Mouse (Mus musculus): ENCODE results near the gene Gmnn. TPM values are rescaled to one million over a fixed set of nuclear protein-coding genes. Genes with fewer than 3 reads are reported as not detected.

The Gmnn gene
- 114 and 123 TPM in 2 replicates for polyA plus RNA-seq (2015; fragmentation: Nextera tagmentation; extraction: Ambion mirVana)

- under 1% methylated on average over 79 of the region's 79 CpGs for WGBS
- H3K9ac ChIP-seq = peak within 1 kb of the TSS; percentile 87
- peak within 1 kb of the TSS; percentile 66 for H3K4me2 ChIP-seq
- peaks cover 14% of the 10 kb centered on the region; the same call in 1 of the 2 replicates for H3K4me1 ChIP-seq
- H3K36me3 ChIP-seq = peaks cover 16% of the 10 kb centered on the region
- H3K27ac ChIP-seq = peak within 1 kb of the TSS; percentile 97
- H3K27me3 ChIP-seq = no peaks in the 10 kb centered on the region
- peak within 1 kb of the TSS; percentile 87 for H3K4me3 ChIP-seq
- H3K9me3 ChIP-seq = no peaks in the 10 kb centered on the region
- ATAC-seq (ENCODE audit: borderline replicate concordance, extremely low read depth, low FRiP score, low TSS enrichment) = peak; percentile 99
Measured at GRCm38 (mm10) chr13:24761403-24762227, at the start of gene Gmnn. Gmnn (minus strand) TSS chr13:24761923.

GRCm38 (mm10) chr13:24806079-24806478 lies 44.4 kb upstream of the Gmnn start:
- peaks cover 44% of the 10 kb centered on the region for H3K36me3 ChIP-seq
- peaks cover 19% of the 10 kb centered on the region; the same call in 1 of the 2 replicates for H3K4me1 ChIP-seq
- H3K4me2 ChIP-seq = no peak overlapping the region
- H3K27me3 ChIP-seq = no peaks in the 10 kb centered on the region
- no peak overlapping the region for H3K4me3 ChIP-seq
- H3K9me3 ChIP-seq = no peaks in the 10 kb centered on the region
- ATAC-seq (ENCODE audit: borderline replicate concordance, extremely low read depth, low FRiP score, low TSS enrichment) = no peak
- no peak overlapping the region for H3K9ac ChIP-seq
- no peak overlapping the region for H3K27ac ChIP-seq

DNA sequence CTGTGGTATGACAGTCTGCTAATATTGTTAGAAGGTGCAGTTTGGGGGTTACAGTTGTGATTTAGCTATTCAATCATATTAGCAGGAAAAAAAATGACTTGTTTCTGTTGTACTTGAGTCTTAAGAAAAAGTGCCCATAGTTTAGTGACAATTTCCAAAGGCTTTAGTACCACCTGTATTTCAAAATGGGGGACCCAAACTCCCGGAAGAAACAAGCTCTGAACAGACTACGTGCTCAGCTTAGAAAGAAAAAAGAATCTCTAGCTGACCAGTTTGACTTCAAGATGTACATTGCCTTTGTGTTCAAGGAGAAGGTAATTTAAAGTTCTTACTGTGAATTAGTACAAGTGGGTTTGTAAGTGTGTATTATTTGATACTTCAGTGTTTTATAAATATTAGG lies 41.5 kb upstream of the Gmnn start:
- no peak for ATAC-seq (ENCODE audit: borderline replicate concordance, extremely low read depth, low FRiP score, low TSS enrichment)
- peaks cover 25% of the 10 kb centered on the region; the same call in 1 of the 2 replicates for H3K4me1 ChIP-seq
- H3K27me3 ChIP-seq = no peaks in the 10 kb centered on the region
- no peak overlapping the region for H3K27ac ChIP-seq
- H3K9ac ChIP-seq = peak overlapping the region; percentile 95
- peak overlapping the region; percentile 88 for H3K4me3 ChIP-seq
- H3K9me3 ChIP-seq = no peaks in the 10 kb centered on the region
- peaks cover 19% of the 10 kb centered on the region for H3K36me3 ChIP-seq
- 11% methylated on average over 2 of the region's 2 CpGs for WGBS
- H3K4me2 ChIP-seq = peak overlapping the region; percentile 89

GRCm38 (mm10) chr13:24802131-24802691 lies 40.5 kb upstream of the Gmnn start:
- peaks cover 9% of the 10 kb centered on the region for H3K36me3 ChIP-seq
- H3K27ac ChIP-seq = peak overlapping the region; percentile 100
- H3K4me3 ChIP-seq = peak overlapping the region; percentile 88
- no peak for ATAC-seq (ENCODE audit: borderline replicate concordance, extremely low read depth, low FRiP score, low TSS enrichment)
- peak overlapping the region; percentile 89 for H3K4me2 ChIP-seq
- under 1% methylated on average over 26 of the region's 26 CpGs for WGBS
- H3K27me3 ChIP-seq = no peaks in the 10 kb centered on the region
- H3K9me3 ChIP-seq = no peaks in the 10 kb centered on the region
- peaks cover 25% of the 10 kb centered on the region; the same call in 1 of the 2 replicates for H3K4me1 ChIP-seq
- peak overlapping the region; percentile 95 for H3K9ac ChIP-seq

- Histone ChIP-seq H3K9me3 (no peaks in the 10 kb centered on the region), H3K4me3 (peak within 1 kb of the TSS; percentile 88), H3K27ac (peak within 1 kb of the TSS; percentile 100), H3K4me1 (peaks cover 25% of the 10 kb centered on the region; the same call in 1 of the 2 replicates), H3K27me3 (no peaks in the 10 kb centered on the region), H3K36me3 (peaks cover 4% of the 10 kb centered on the region), H3K4me2 (peak within 1 kb of the TSS; percentile 89), H3K9ac (peak within 1 kb of the TSS; percentile 95)
- ATAC-seq (ENCODE audit: borderline replicate concordance, extremely low read depth, low FRiP score, low TSS enrichment) = peak; percentile 25
- under 1% methylated on average over 37 of the region's 74 CpGs for WGBS
Measured at GRCm38 (mm10) chr13:24801308-24801921, 39.7 kb upstream of the Gmnn start, which contains the start of gene BC005537. BC005537 (plus strand) TSS chr13:24801657.

DNA sequence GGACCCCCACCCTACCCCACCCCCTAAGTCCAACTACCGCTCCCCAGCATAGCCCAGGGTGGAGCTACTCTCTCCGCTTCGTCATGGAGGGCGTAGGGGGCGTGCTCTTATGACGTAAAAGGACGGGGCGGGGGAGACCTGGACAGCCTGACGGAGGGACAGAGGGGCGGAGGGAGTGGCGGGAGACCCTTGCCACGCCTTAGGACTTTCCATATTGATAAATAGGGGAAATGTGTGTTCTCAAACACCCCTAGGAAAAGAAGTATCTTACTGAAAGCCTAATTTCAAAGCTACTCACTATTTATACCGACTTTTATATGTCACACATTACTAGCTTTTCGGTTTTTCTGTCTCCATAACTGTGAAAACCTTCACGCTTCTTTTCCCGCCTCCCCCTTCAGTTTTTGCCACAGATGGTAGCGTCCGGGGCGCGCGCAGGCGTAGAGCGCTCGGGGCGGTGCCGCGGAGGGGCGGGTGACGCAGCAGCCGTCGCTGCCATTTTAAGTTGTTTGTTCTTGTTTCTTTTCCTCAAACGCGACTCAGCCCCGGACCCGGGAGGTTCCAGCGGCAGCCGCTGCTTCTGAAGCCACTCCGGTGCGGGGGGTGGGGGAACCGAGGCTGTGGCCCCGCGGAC lies 39.1 kb upstream of the Gmnn start:
- Histone ChIP-seq H3K9ac (peak overlapping the region; percentile 95), H3K27me3 (no peaks in the 10 kb centered on the region), H3K4me3 (peak overlapping the region; percentile 88), H3K9me3 (no peaks in the 10 kb centered on the region), H3K4me2 (peak overlapping the region; percentile 89), H3K36me3 (peaks cover 3% of the 10 kb centered on the region), H3K4me1 (peaks cover 23% of the 10 kb centered on the region; the same call in 1 of the 2 replicates), H3K27ac (peak overlapping the region; percentile 100)
- under 1% methylated on average over 42 of the region's 42 CpGs for WGBS
- ATAC-seq (ENCODE audit: borderline replicate concordance, extremely low read depth, low FRiP score, low TSS enrichment) = peak; percentile 98

GRCm38 (mm10) chr13:24799925-24800673 lies 38.4 kb upstream of the Gmnn start:
- Histone ChIP-seq H3K27me3 (no peaks in the 10 kb centered on the region), H3K4me1 (peaks cover 23% of the 10 kb centered on the region; the same call in 1 of the 2 replicates), H3K9me3 (no peaks in the 10 kb centered on the region), H3K4me3 (peak overlapping the region; percentile 88), H3K36me3 (no peaks in the 10 kb centered on the region), H3K27ac (peak overlapping the region; percentile 100), H3K9ac (peak overlapping the region; percentile 95), H3K4me2 (peak overlapping the region; percentile 89)
- ATAC-seq (ENCODE audit: borderline replicate concordance, extremely low read depth, low FRiP score, low TSS enrichment) = peak; percentile 28
- WGBS = under 1% methylated on average over 31 of the region's 31 CpGs

GRCm38 (mm10) chr13:24799378-24799777 lies 37.7 kb upstream of the Gmnn start:
- Histone ChIP-seq H3K27ac (peak overlapping the region; percentile 100; the same call in 1 of the 2 replicates), H3K9ac (no peak overlapping the region), H3K27me3 (no peaks in the 10 kb centered on the region), H3K4me2 (peak overlapping the region; percentile 89), H3K36me3 (no peaks in the 10 kb centered on the region), H3K4me1 (peaks cover 20% of the 10 kb centered on the region; the same call in 1 of the 2 replicates), H3K9me3 (no peaks in the 10 kb centered on the region), H3K4me3 (peak overlapping the region; percentile 88)
- 60% methylated on average over 5 of the region's 5 CpGs for WGBS
- ATAC-seq (ENCODE audit: borderline replicate concordance, extremely low read depth, low FRiP score, low TSS enrichment) = no peak

DNA sequence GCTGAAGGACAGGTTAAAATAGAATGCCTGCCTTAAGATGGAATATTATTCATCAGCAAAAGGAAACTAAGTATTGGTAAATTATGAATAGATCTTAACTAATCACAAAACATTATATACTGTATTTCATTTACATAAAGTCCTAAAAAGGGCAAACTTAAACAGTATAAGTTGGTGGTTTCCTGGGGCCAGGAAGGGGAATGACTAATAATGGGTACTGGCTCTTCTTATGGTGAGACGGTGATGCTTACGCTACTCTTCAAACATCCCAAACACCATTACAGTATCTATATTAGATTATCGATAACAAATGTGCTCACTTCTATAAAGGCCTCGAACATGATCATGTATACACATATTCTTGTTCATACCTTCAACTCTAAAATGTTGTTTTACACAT lies 37.0 kb upstream of the Gmnn start:
- WGBS = 97% methylated on average over 4 of the region's 4 CpGs
- H3K4me3 ChIP-seq = no peak overlapping the region
- no peaks in the 10 kb centered on the region for H3K27me3 ChIP-seq
- H3K9ac ChIP-seq = no peak overlapping the region
- no peaks in the 10 kb centered on the region for H3K36me3 ChIP-seq
- H3K4me1 ChIP-seq = peaks cover 16% of the 10 kb centered on the region; the same call in 1 of the 2 replicates
- H3K27ac ChIP-seq = no peak overlapping the region
- H3K4me2 ChIP-seq = no peak overlapping the region
- no peak for ATAC-seq (ENCODE audit: borderline replicate concordance, extremely low read depth, low FRiP score, low TSS enrichment)
- H3K9me3 ChIP-seq = no peaks in the 10 kb centered on the region

DNA sequence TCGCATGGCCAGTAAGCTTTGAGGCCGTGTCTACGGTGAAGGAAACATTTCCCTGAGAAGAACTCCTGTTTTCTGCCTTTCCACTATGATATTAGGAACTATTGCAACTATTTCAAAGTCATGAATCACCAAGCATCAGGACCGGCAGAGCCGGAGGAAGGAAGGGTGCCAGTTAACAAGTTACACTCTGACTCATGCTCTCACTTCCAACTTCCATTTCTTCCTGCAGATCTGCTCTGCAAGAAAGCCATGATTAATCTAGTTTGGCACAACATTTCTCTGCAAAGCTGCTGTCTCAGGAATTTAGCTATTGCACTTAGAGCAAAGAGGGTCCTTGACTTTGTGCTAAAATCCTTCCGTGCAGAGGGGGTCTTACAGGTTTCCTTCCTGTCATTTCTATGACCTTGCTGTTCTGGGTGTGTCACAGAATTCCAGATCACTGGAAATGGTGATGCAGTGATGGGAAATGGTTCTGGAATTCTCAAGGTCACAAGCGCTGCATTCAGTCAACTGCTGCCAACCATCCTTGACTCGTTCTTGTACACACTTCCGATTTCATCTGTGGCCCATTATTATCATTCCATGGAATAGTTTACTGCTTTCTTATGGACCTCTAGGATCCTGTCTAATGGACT lies 30.8 kb upstream of the Gmnn start:
- 0 out of 2 replicates have a peak overlapping the region, but pooled peaks have one; percentile 8 for H3K27ac ChIP-seq
- no peaks in the 10 kb centered on the region for H3K27me3 ChIP-seq
- H3K4me3 ChIP-seq = no peak overlapping the region
- no peaks in the 10 kb centered on the region for H3K36me3 ChIP-seq
- H3K9me3 ChIP-seq = no peaks in the 10 kb centered on the region
- ATAC-seq (ENCODE audit: borderline replicate concordance, extremely low read depth, low FRiP score, low TSS enrichment) = no peak
- H3K9ac ChIP-seq = no peak overlapping the region
- H3K4me1 ChIP-seq = no peaks in the 10 kb centered on the region
- WGBS = 65% methylated on average over 9 of the region's 9 CpGs
- no peak overlapping the region for H3K4me2 ChIP-seq

Measured in lung, embryonic 15.5 days (tissue).